Mouse (Mus musculus) layer of hippocampus, adult 2 months (tissue): ENCODE measurements around the gene Srsf3. TPM values are rescaled to one million over a fixed set of nuclear protein-coding genes. Genes with fewer than 3 reads are reported as not detected.
A peak's percentile ranks its signal among the peaks of the same experiment; 100 is the strongest.

Source experiments
- DNase-seq, 2 experiments: peaks; one replicate each; pipeline ENCODE4 v3.0.0; 2022; ENCODE audit warnings: low spot score in 2 of 2
- H3K27ac ChIP-seq: fragments of 200-600 bp; 2 replicates; pipeline ENCODE4 v1.8.1; 2022
- H3K4me3 ChIP-seq: fragments of 200-600 bp; 2 replicates; pipeline ENCODE4 v1.8.1; 2022; ENCODE audit warnings: mild to moderate bottlenecking
- CTCF ChIP-seq: fragments of 200-600 bp; conservative IDR thresholded peaks from 2 replicates; pipeline ENCODE4 v1.8.1; 2022; ENCODE audit warnings: antibody characterized with exemption, mild to moderate bottlenecking, moderate library complexity
- total RNA-seq, 2 experiments: library from RNA; stranded (reverse); gene quantifications; 2 replicates each; pipeline ENCODE4 v1.2.3; 2021

Gene Srsf3
- total RNA-seq, 2 experiments from 2014 or later: 125 to 130 TPM

- TF ChIP-seq CTCF: no peak
- no peak overlapping the region for H3K4me3 ChIP-seq
- H3K27ac ChIP-seq: no peak overlapping the region
- DNase-seq: no peak
Observed at GRCm38 (mm10) chr17:29005002-29005401, 27.4 kb upstream of the Srsf3 start.

GRCm38 (mm10) chr17:29006812-29007211 lies 25.6 kb upstream of the Srsf3 start:
- no peak for TF ChIP-seq CTCF
- DNase-seq: no peak
- Histone ChIP-seq H3K27ac (peak overlapping the region; percentile 97; the same call in 1 of the 2 replicates), H3K4me3 (peak overlapping the region; percentile 77)

- no peak for TF ChIP-seq CTCF
- Histone ChIP-seq H3K4me3 (peak overlapping the region; percentile 77), H3K27ac (peak overlapping the region; percentile 97)
- peak in 1 of 2 experiments; percentile 9 for DNase-seq
Observed at GRCm38 (mm10) chr17:29007243-29007640, 25.2 kb upstream of the Srsf3 start.

- peak; percentile 89 to 92 for DNase-seq
- H3K27ac ChIP-seq: peak within 1 kb of the TSS; percentile 97
- no peak for TF ChIP-seq CTCF
- H3K4me3 ChIP-seq: peak within 1 kb of the TSS; percentile 77
Observed at GRCm38 (mm10) chr17:29007641-29008325, 24.6 kb upstream of the Srsf3 start, which contains the start of gene Stk38. Gene Stk38 (minus strand): TSS chr17:29007995.

- Histone ChIP-seq H3K4me3 (peak overlapping the region; percentile 77), H3K27ac (peak overlapping the region; percentile 97)
- DNase-seq: no peak
- no peak for TF ChIP-seq CTCF
Observed at GRCm38 (mm10) chr17:29008326-29008650, 24.1 kb upstream of the Srsf3 start.

GRCm38 (mm10) chr17:29009181-29009580 lies 23.2 kb upstream of the Srsf3 start:
- TF ChIP-seq CTCF: no peak
- no peak for DNase-seq
- Histone ChIP-seq H3K27ac (no peak overlapping the region), H3K4me3 (no peak overlapping the region)

- DNase-seq: no peak
- no peak for TF ChIP-seq CTCF
- Histone ChIP-seq H3K4me3 (no peak overlapping the region), H3K27ac (no peak overlapping the region)
Observed at GRCm38 (mm10) chr17:29014235-29014634, 18.2 kb upstream of the Srsf3 start.

- peak; percentile 79 for TF ChIP-seq CTCF
- peak in 1 of 2 experiments; percentile 29 for DNase-seq
- no peak overlapping the region for H3K27ac ChIP-seq
- no peak overlapping the region for H3K4me3 ChIP-seq
Observed at GRCm38 (mm10) chr17:29015638-29016037, 16.8 kb upstream of the Srsf3 start.

GRCm38 (mm10) chr17:29016705-29017104 lies 15.7 kb upstream of the Srsf3 start:
- no peak for TF ChIP-seq CTCF
- Histone ChIP-seq H3K4me3 (no peak overlapping the region), H3K27ac (no peak overlapping the region)
- DNase-seq: no peak

GRCm38 (mm10) chr17:29018292-29018984 lies 14.0 kb upstream of the Srsf3 start:
- H3K27ac ChIP-seq: no peak overlapping the region
- H3K4me3 ChIP-seq: no peak overlapping the region
- DNase-seq: no peak
- TF ChIP-seq CTCF: peak; percentile 40

GRCm38 (mm10) chr17:29019391-29019790 lies 13.0 kb upstream of the Srsf3 start:
- TF ChIP-seq CTCF: no peak

GRCm38 (mm10) chr17:29020444-29020843 lies 12.0 kb upstream of the Srsf3 start:
- no peak for DNase-seq
- peak; percentile 49 for TF ChIP-seq CTCF

More at GRCm38 (mm10) chr17:29019391-29019790, 13.0 kb upstream of the Srsf3 start:
- no peak overlapping the region for H3K27ac ChIP-seq
- DNase-seq: no peak
- no peak overlapping the region for H3K4me3 ChIP-seq

GRCm38 (mm10) chr17:29022230-29022819 lies 10.1 kb upstream of the Srsf3 start:
- no peak for DNase-seq
- H3K27ac ChIP-seq: no peak overlapping the region
- TF ChIP-seq CTCF: peak; percentile 70
- no peak overlapping the region for H3K4me3 ChIP-seq

More at GRCm38 (mm10) chr17:29020444-29020843, 12.0 kb upstream of the Srsf3 start:
- no peak overlapping the region for H3K27ac ChIP-seq
- no peak overlapping the region for H3K4me3 ChIP-seq

- no peak overlapping the region for H3K27ac ChIP-seq
- no peak for TF ChIP-seq CTCF
- H3K4me3 ChIP-seq: no peak overlapping the region
- DNase-seq: no peak
Observed at GRCm38 (mm10) chr17:29023346-29023745, 9.1 kb upstream of the Srsf3 start.
